Mouse (Mus musculus): ENCODE data around the gene Hs3st6. TPM values are rescaled to one million over a fixed set of nuclear protein-coding genes. Genes with fewer than 3 reads are reported as not detected.
"Not testable (repeated sequence)": the region's sequence is repeated elsewhere in the genome, so short reads cannot be mapped to it uniquely, and the experiment has no call there.

The Hs3st6 gene
- 1 to 10 TPM; 1.8 to 2.2 TPM for total RNA-seq (2021)
- long read RNA-seq, experiment 1, partial matches to known transcripts: 2 of 3 reads
- long read RNA-seq, experiment 1, other reads (novel, unspliced or antisense): 0 of 3 reads
- long read RNA-seq, experiment 2: 0 reads

- DNase-seq: peak; percentile 41 to 50
These were observed at the start of gene Hs3st6 for GRCm38 (mm10) chr17:24752415-24753394. Hs3st6 (plus strand) TSS chr17:24752988.

- DNase-seq: no peak
These were observed 47.0 kb upstream of the Hs3st6 start for GRCm38 (mm10) chr17:24705821-24706220.

GRCm38 (mm10) chr17:24706982-24707800 lies 45.6 kb upstream of the Hs3st6 start, which contains the start of gene Tbl3:
Tbl3 (minus strand) TSS chr17:24707660.
- DNase-seq: peak; percentile 94 to 95

GRCm38 (mm10) chr17:24707801-24708425 lies 44.9 kb upstream of the Hs3st6 start:
- DNase-seq: no peak

- no peak for DNase-seq
These were observed 44.1 kb upstream of the Hs3st6 start for GRCm38 (mm10) chr17:24708646-24709045.

GRCm38 (mm10) chr17:24715556-24715955 lies 37.2 kb upstream of the Hs3st6 start:
- DNase-seq: no peak

GRCm38 (mm10) chr17:24716166-24716682 lies 36.6 kb upstream of the Hs3st6 start:
- DNase-seq: no peak

- DNase-seq: no peak
These were observed 34.8 kb upstream of the Hs3st6 start, which contains the start of the genes Rnf151 and Rps2 for GRCm38 (mm10) chr17:24717943-24718342. Rnf151 (minus strand) TSS chr17:24718063. Rps2 (plus strand) TSS chr17:24718116.

GRCm38 (mm10) chr17:24718938-24719337 lies 33.9 kb upstream of the Hs3st6 start:
- not testable (repeated sequence) for DNase-seq

- peak; percentile 98 for DNase-seq
These were observed 33.1 kb upstream of the Hs3st6 start for GRCm38 (mm10) chr17:24719494-24720222.

- not testable (repeated sequence) for DNase-seq
These were observed 32.2 kb upstream of the Hs3st6 start for GRCm38 (mm10) chr17:24720616-24721015.

GRCm38 (mm10) chr17:24721383-24721955 lies 31.3 kb upstream of the Hs3st6 start:
- DNase-seq: not testable (repeated sequence)

- DNase-seq: no peak
These were observed 30.4 kb upstream of the Hs3st6 start for GRCm38 (mm10) chr17:24722220-24722924.

- DNase-seq: no peak
These were observed 29.5 kb upstream of the Hs3st6 start for GRCm38 (mm10) chr17:24723122-24723880.

GRCm38 (mm10) chr17:24723881-24724180 lies 29.0 kb upstream of the Hs3st6 start:
- peak in 1 of 2 experiments; percentile 30 for DNase-seq

- DNase-seq: peak; percentile 97 to 98
These were observed 28.6 kb upstream of the Hs3st6 start, which contains the start of gene Ndufb10 for GRCm38 (mm10) chr17:24724184-24724583. Ndufb10 (minus strand) TSS chr17:24724478.

GRCm38 (mm10) chr17:24725637-24726390 lies 27.0 kb upstream of the Hs3st6 start:
- no peak for DNase-seq

- no peak for DNase-seq
These were observed 25.2 kb upstream of the Hs3st6 start, which contains the start of gene Rpl3l for GRCm38 (mm10) chr17:24727618-24728017. Rpl3l (plus strand) TSS chr17:24727820.
